Mouse (Mus musculus): Measurements from ENCODE around the gene Gm10681. TPM values are rescaled to one million over a fixed set of nuclear protein-coding genes. Genes with fewer than 3 reads are reported as not detected.
"Not testable (repeated sequence)": the region's sequence is repeated elsewhere in the genome, so short reads cannot be mapped to it uniquely, and the experiment has no call there.

Gm10681 gene
- not detected in 2 replicates for polyA plus RNA-seq (2014; fragmentation: Nextera tagmentation; extraction: Ambion mirVana)

DNA sequence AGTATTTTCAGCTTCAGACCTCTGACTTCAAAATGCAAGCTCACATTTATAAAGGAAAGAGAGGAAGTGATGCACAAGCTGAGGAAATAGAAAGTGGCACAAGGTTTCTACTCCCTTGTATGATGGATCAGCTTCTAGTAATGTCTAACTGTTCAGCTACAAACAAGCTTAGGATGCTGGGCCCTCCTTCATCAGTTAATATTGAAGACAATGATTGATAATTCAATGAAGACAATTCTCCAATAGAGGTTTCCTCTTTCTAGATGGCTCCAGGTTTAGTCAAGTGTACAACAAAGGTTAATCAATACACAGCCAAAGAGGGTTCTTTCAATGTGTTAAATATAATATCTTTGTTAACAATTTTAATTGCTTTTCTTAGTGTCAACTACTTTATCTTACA is at the start of gene Gm10681:
Gene Gm10681, minus strand, starts transcription at position 101 of the 400 bp plus-strand sequence.
- no peaks in the 10 kb centered on the region for H3K9me3 ChIP-seq (ENCODE audit: control insufficient read depth, low read depth, low read length)

DNA sequence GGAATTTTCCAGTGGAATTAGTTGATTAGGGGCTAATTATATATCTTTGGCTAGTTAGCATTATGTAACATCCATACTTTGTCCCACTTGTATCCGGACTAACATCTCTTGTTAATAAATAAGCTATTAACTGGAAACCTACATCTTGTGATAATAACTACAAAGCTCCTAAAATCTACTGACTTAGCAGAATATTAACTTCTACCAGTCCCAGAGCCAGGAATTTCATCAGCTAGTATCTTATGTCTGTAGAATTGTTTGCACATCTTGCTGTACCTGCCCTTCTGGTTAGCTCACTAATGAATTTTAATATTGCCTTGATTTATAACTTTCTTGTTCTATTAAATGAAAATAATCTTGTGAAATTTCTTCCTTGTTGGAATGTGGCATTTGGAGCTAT is 46.5 kb upstream of the Gm10681 start:
- ATAC-seq (ENCODE audit: insufficient number of reproducible peaks, insufficient read depth, low FRiP score, low read depth), result no peak
- WGBS, result 76% methylated on average over 1 of the region's 1 CpGs
- no peaks in the 10 kb centered on the region for H3K27me3 ChIP-seq (ENCODE audit: control insufficient read depth, insufficient read depth, low read length)
- H3K4me3 ChIP-seq (ENCODE audit: low read depth, low read length), result no peak overlapping the region
- no peaks in the 10 kb centered on the region for H3K9me3 ChIP-seq (ENCODE audit: control insufficient read depth, low read depth, low read length)
- H3K4me1 ChIP-seq (ENCODE audit: control insufficient read depth, insufficient read depth, low read length), result no peaks in the 10 kb centered on the region
- H3K9ac ChIP-seq (replicated peaks; ENCODE audit: low read depth, low read length), result no peak overlapping the region
- no peaks in the 10 kb centered on the region for H3K36me3 ChIP-seq (ENCODE audit: control insufficient read depth, insufficient read depth, low read length)
- no peak overlapping the region for H3K27ac ChIP-seq (ENCODE audit: low read length)
- no peak overlapping the region for H3K4me2 ChIP-seq (replicated peaks; ENCODE audit: low read depth, low read length)

More for the DNA sequence above, at the start of gene Gm10681:
- no peak for ATAC-seq (ENCODE audit: insufficient number of reproducible peaks, insufficient read depth, low FRiP score, low read depth)
- Histone ChIP-seq H3K4me3 (ENCODE audit: low read depth, low read length) (no peak within 1 kb of the TSS), H3K36me3 (ENCODE audit: control insufficient read depth, insufficient read depth, low read length) (no peaks in the 10 kb centered on the region), H3K4me1 (ENCODE audit: control insufficient read depth, insufficient read depth, low read length) (no peaks in the 10 kb centered on the region), H3K27me3 (ENCODE audit: control insufficient read depth, insufficient read depth, low read length) (no peaks in the 10 kb centered on the region), H3K4me2 (replicated peaks; ENCODE audit: low read depth, low read length) (no peak within 1 kb of the TSS), H3K9ac (replicated peaks; ENCODE audit: low read depth, low read length) (no peak within 1 kb of the TSS), H3K27ac (ENCODE audit: low read length) (no peak within 1 kb of the TSS)

DNA sequence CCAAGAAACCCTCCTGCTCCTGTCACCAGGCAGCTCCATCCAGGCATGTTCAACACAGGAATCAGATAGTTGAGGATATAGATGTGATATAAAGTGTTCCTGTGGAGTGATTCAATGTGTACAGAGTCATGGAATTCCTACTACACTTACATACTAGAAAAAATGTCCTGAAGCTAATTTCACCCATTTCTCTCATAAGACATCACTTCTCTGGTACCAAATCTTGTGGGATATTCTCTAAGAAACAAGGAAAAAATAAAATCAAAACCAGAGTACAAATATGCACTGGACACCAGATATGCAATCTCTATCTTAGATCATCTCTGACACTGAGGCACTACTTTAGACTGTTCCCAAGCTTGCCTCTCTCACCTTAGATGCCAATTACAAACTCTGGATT is 41.5 kb upstream of the Gm10681 start, which contains the start of gene Hsd3b5:
Gene Hsd3b5, minus strand, starts transcription at position 101 of the 400 bp plus-strand sequence.
- Histone ChIP-seq H3K4me1 (ENCODE audit: control insufficient read depth, insufficient read depth, low read length) (no peaks in the 10 kb centered on the region), H3K36me3 (ENCODE audit: control insufficient read depth, insufficient read depth, low read length) (no peaks in the 10 kb centered on the region), H3K9me3 (ENCODE audit: control insufficient read depth, low read depth, low read length) (no peaks in the 10 kb centered on the region), H3K9ac (replicated peaks; ENCODE audit: low read depth, low read length) (no peak within 1 kb of the TSS), H3K4me2 (replicated peaks; ENCODE audit: low read depth, low read length) (no peak within 1 kb of the TSS), H3K27me3 (ENCODE audit: control insufficient read depth, insufficient read depth, low read length) (no peaks in the 10 kb centered on the region), H3K4me3 (ENCODE audit: low read depth, low read length) (no peak within 1 kb of the TSS), H3K27ac (ENCODE audit: low read length) (no peak within 1 kb of the TSS)
- no peak for ATAC-seq (ENCODE audit: insufficient number of reproducible peaks, insufficient read depth, low FRiP score, low read depth)

GRCm38 (mm10) chr3:98629633-98630032 is 41.0 kb upstream of the Gm10681 start:
- Histone ChIP-seq H3K4me3 (ENCODE audit: low read depth, low read length) (no peak overlapping the region), H3K4me2 (replicated peaks; ENCODE audit: low read depth, low read length) (no peak overlapping the region), H3K27ac (ENCODE audit: low read length) (no peak overlapping the region), H3K36me3 (ENCODE audit: control insufficient read depth, insufficient read depth, low read length) (no peaks in the 10 kb centered on the region), H3K27me3 (ENCODE audit: control insufficient read depth, insufficient read depth, low read length) (no peaks in the 10 kb centered on the region), H3K4me1 (ENCODE audit: control insufficient read depth, insufficient read depth, low read length) (no peaks in the 10 kb centered on the region), H3K9ac (replicated peaks; ENCODE audit: low read depth, low read length) (no peak overlapping the region), H3K9me3 (ENCODE audit: control insufficient read depth, low read depth, low read length) (no peaks in the 10 kb centered on the region)
- 78% methylated on average over 3 of the region's 3 CpGs for WGBS
- no peak for ATAC-seq (ENCODE audit: insufficient number of reproducible peaks, insufficient read depth, low FRiP score, low read depth)

GRCm38 (mm10) chr3:98616786-98617185 is 28.2 kb upstream of the Gm10681 start:
- not testable (repeated sequence) for H3K36me3 ChIP-seq (ENCODE audit: control insufficient read depth, insufficient read depth, low read length); H3K4me3 ChIP-seq (ENCODE audit: low read depth, low read length); H3K4me1 ChIP-seq (ENCODE audit: control insufficient read depth, insufficient read depth, low read length); H3K27ac ChIP-seq (ENCODE audit: low read length); H3K4me2 ChIP-seq (replicated peaks; ENCODE audit: low read depth, low read length); H3K27me3 ChIP-seq (ENCODE audit: control insufficient read depth, insufficient read depth, low read length); H3K9ac ChIP-seq (replicated peaks; ENCODE audit: low read depth, low read length); ATAC-seq (ENCODE audit: insufficient number of reproducible peaks, insufficient read depth, low FRiP score, low read depth); H3K9me3 ChIP-seq (ENCODE audit: control insufficient read depth, low read depth, low read length)
- 67% methylated on average over 1 of the region's 1 CpGs for WGBS

GRCm38 (mm10) chr3:98616244-98616643 is 27.6 kb upstream of the Gm10681 start:
- H3K36me3 ChIP-seq (ENCODE audit: control insufficient read depth, insufficient read depth, low read length); H3K4me1 ChIP-seq (ENCODE audit: control insufficient read depth, insufficient read depth, low read length); H3K9ac ChIP-seq (replicated peaks; ENCODE audit: low read depth, low read length); ATAC-seq (ENCODE audit: insufficient number of reproducible peaks, insufficient read depth, low FRiP score, low read depth); H3K9me3 ChIP-seq (ENCODE audit: control insufficient read depth, low read depth, low read length); H3K4me2 ChIP-seq (replicated peaks; ENCODE audit: low read depth, low read length); H3K27me3 ChIP-seq (ENCODE audit: control insufficient read depth, insufficient read depth, low read length); H3K4me3 ChIP-seq (ENCODE audit: low read depth, low read length); H3K27ac ChIP-seq (ENCODE audit: low read length): not testable (repeated sequence)
- WGBS, result 13% methylated on average over 2 of the region's 2 CpGs

GRCm38 (mm10) chr3:98614406-98614927 is 25.9 kb upstream of the Gm10681 start:
- H3K4me3 ChIP-seq (ENCODE audit: low read depth, low read length); H3K27me3 ChIP-seq (ENCODE audit: control insufficient read depth, insufficient read depth, low read length); H3K9me3 ChIP-seq (ENCODE audit: control insufficient read depth, low read depth, low read length); H3K9ac ChIP-seq (replicated peaks; ENCODE audit: low read depth, low read length); H3K36me3 ChIP-seq (ENCODE audit: control insufficient read depth, insufficient read depth, low read length); ATAC-seq (ENCODE audit: insufficient number of reproducible peaks, insufficient read depth, low FRiP score, low read depth); H3K4me2 ChIP-seq (replicated peaks; ENCODE audit: low read depth, low read length); H3K4me1 ChIP-seq (ENCODE audit: control insufficient read depth, insufficient read depth, low read length); H3K27ac ChIP-seq (ENCODE audit: low read length): not testable (repeated sequence)
- 62% methylated on average over 2 of the region's 2 CpGs for WGBS

- Histone ChIP-seq H3K4me3 (ENCODE audit: low read depth, low read length) (no peak overlapping the region), H3K4me2 (replicated peaks; ENCODE audit: low read depth, low read length) (no peak overlapping the region), H3K36me3 (ENCODE audit: control insufficient read depth, insufficient read depth, low read length) (no peaks in the 10 kb centered on the region), H3K9me3 (ENCODE audit: control insufficient read depth, low read depth, low read length) (no peaks in the 10 kb centered on the region), H3K27me3 (ENCODE audit: control insufficient read depth, insufficient read depth, low read length) (no peaks in the 10 kb centered on the region), H3K4me1 (ENCODE audit: control insufficient read depth, insufficient read depth, low read length) (no peaks in the 10 kb centered on the region), H3K9ac (replicated peaks; ENCODE audit: low read depth, low read length) (no peak overlapping the region), H3K27ac (ENCODE audit: low read length) (no peak overlapping the region)
- no peak for ATAC-seq (ENCODE audit: insufficient number of reproducible peaks, insufficient read depth, low FRiP score, low read depth)
These were observed 25.4 kb upstream of the Gm10681 start for GRCm38 (mm10) chr3:98613963-98614362.

DNA sequence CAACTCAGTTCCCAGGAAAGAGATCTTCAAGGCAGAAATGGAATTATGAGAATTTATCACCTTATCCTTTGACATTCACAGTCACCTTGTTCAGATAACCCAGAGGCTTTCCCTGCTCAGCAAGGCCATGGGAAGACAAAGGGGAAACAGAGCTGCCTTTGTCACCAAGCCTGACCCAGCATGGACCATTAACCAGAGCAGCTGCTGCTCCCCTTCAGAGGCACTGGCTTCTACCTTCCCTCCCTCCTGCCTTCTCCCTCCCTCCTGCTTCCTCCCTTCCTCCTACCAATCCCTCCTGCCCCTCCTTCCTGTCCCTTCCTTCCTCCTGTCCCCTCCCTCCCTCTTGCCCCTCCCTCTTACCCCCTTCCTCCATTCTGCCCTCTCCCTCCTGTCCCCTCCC is 24.9 kb upstream of the Gm10681 start:
- H3K4me2 ChIP-seq (replicated peaks; ENCODE audit: low read depth, low read length); H3K36me3 ChIP-seq (ENCODE audit: control insufficient read depth, insufficient read depth, low read length); H3K27ac ChIP-seq (ENCODE audit: low read length); H3K4me3 ChIP-seq (ENCODE audit: low read depth, low read length); ATAC-seq (ENCODE audit: insufficient number of reproducible peaks, insufficient read depth, low FRiP score, low read depth); H3K27me3 ChIP-seq (ENCODE audit: control insufficient read depth, insufficient read depth, low read length); H3K4me1 ChIP-seq (ENCODE audit: control insufficient read depth, insufficient read depth, low read length); H3K9me3 ChIP-seq (ENCODE audit: control insufficient read depth, low read depth, low read length); H3K9ac ChIP-seq (replicated peaks; ENCODE audit: low read depth, low read length): not testable (repeated sequence)
